Mouse (Mus musculus) ovary, postnatal 14 days (tissue): Measurements from ENCODE around the gene Fbln2.
A peak's percentile ranks its signal among the peaks of the same experiment; 100 is the strongest.
"Not testable (repeated sequence)": the region's sequence is repeated elsewhere in the genome, so short reads cannot be mapped to it uniquely, and the experiment has no call there.

Experiments used
- DNase-seq: peaks from one replicate; pipeline ENCODE4 v3.0.0; 2022; ENCODE audit warnings: low spot score

Fbln2 gene

GRCm38 (mm10) chr6:91212155-91212554 is at the start of gene Fbln2:
Fbln2 (plus strand) TSS chr6:91212455.
- not testable (repeated sequence) for DNase-seq

- DNase-seq, result no peak
These were observed 48.9 kb upstream of the Fbln2 start for GRCm38 (mm10) chr6:91163195-91163911.

- DNase-seq, result no peak
These were observed 47.7 kb upstream of the Fbln2 start for GRCm38 (mm10) chr6:91164584-91164983.

- DNase-seq, result peak; percentile 81
These were observed 47.0 kb upstream of the Fbln2 start for GRCm38 (mm10) chr6:91165210-91165609.

- no peak for DNase-seq
These were observed 44.4 kb upstream of the Fbln2 start for GRCm38 (mm10) chr6:91167828-91168227.

GRCm38 (mm10) chr6:91169129-91169528 is 43.1 kb upstream of the Fbln2 start:
- DNase-seq, result no peak

- DNase-seq, result no peak
These were observed 40.8 kb upstream of the Fbln2 start for GRCm38 (mm10) chr6:91171396-91171895.

GRCm38 (mm10) chr6:91172381-91172780 is 39.9 kb upstream of the Fbln2 start:
- no peak for DNase-seq

- peak; percentile 62 for DNase-seq
These were observed 38.9 kb upstream of the Fbln2 start for GRCm38 (mm10) chr6:91173221-91173880.

GRCm38 (mm10) chr6:91174211-91174610 is 38.0 kb upstream of the Fbln2 start:
- no peak for DNase-seq

- no peak for DNase-seq
These were observed 31.5 kb upstream of the Fbln2 start for GRCm38 (mm10) chr6:91180767-91181171.

- peak; percentile 55 for DNase-seq
These were observed 30.9 kb upstream of the Fbln2 start for GRCm38 (mm10) chr6:91181320-91181719.

- no peak for DNase-seq
These were observed 30.2 kb upstream of the Fbln2 start for GRCm38 (mm10) chr6:91182075-91182490.

- no peak for DNase-seq
These were observed 29.2 kb upstream of the Fbln2 start for GRCm38 (mm10) chr6:91183041-91183440.

- no peak for DNase-seq
These were observed 28.3 kb upstream of the Fbln2 start for GRCm38 (mm10) chr6:91183980-91184379.

- DNase-seq, result no peak
These were observed 27.5 kb upstream of the Fbln2 start for GRCm38 (mm10) chr6:91184776-91185175.

GRCm38 (mm10) chr6:91185502-91185901 is 26.8 kb upstream of the Fbln2 start:
- DNase-seq, result no peak

GRCm38 (mm10) chr6:91186161-91186931 is 25.9 kb upstream of the Fbln2 start:
- DNase-seq, result no peak

GRCm38 (mm10) chr6:91186934-91187333 is 25.3 kb upstream of the Fbln2 start:
- DNase-seq, result no peak

- DNase-seq, result no peak
These were observed 24.4 kb upstream of the Fbln2 start for GRCm38 (mm10) chr6:91187871-91188270.

GRCm38 (mm10) chr6:91189971-91190370 is 22.3 kb upstream of the Fbln2 start:
- DNase-seq, result no peak

- no peak for DNase-seq
These were observed 20.8 kb upstream of the Fbln2 start for GRCm38 (mm10) chr6:91191465-91191864.

- DNase-seq, result no peak
These were observed 19.8 kb upstream of the Fbln2 start for GRCm38 (mm10) chr6:91192421-91192820.
